Mouse (Mus musculus) midbrain, embryonic 16.5 days (tissue): Measurements from ENCODE around the gene Rprml. TPM values are rescaled to one million over a fixed set of nuclear protein-coding genes. Genes with fewer than 3 reads are reported as not detected.
A peak's percentile ranks its signal among the peaks of the same experiment; 100 is the strongest.

ENCODE experiments used
- ATAC-seq: fragments of 200-750 bp; cut with Nextera tagmentation; 2 replicates; pipeline ENCODE4 v1.8.0; 2017; ENCODE audit warnings: moderate TSS enrichment
- H3K27ac ChIP-seq: fragments of 300-500 bp; sonication (generic); 2 replicates; pipeline ENCODE4 v1.5.1; 2014; ENCODE audit warnings: mild to moderate bottlenecking, low read length, mixed read lengths
- H3K27me3 ChIP-seq: fragments of 300-500 bp; sonication (generic); 2 replicates; pipeline ENCODE4 v1.6.1; 2014; ENCODE audit warnings: low read depth, low read length, mixed read lengths; ENCODE audit not compliant: control insufficient read depth, insufficient read depth
- H3K36me3 ChIP-seq: fragments of 300-500 bp; sonication (generic); 2 replicates; pipeline ENCODE4 v1.6.1; 2014; ENCODE audit warnings: mild to moderate bottlenecking, low read length, moderate library complexity, mixed read lengths; ENCODE audit not compliant: control insufficient read depth, insufficient read depth
- H3K4me1 ChIP-seq: fragments of 300-500 bp; sonication (generic); 2 replicates; pipeline ENCODE4 v1.6.1; 2014; ENCODE audit warnings: mild to moderate bottlenecking, low read length, mixed read lengths; ENCODE audit not compliant: control insufficient read depth, insufficient read depth
- H3K4me2 ChIP-seq: fragments of 300-500 bp; sonication (generic); 2 replicates; pipeline ENCODE4 v1.6.1; 2014; ENCODE audit warnings: mild to moderate bottlenecking, low read length, mixed read lengths
- H3K4me3 ChIP-seq: fragments of 300-500 bp; sonication (generic); 2 replicates; pipeline ENCODE4 v1.5.1; 2014; ENCODE audit warnings: low read depth, mild to moderate bottlenecking, low read length, moderate library complexity, mixed read lengths
- H3K9ac ChIP-seq: fragments of 300-500 bp; sonication (generic); 2 replicates; pipeline ENCODE4 v1.6.1; 2014; ENCODE audit warnings: low read depth, low read length, mixed read lengths
- H3K9me3 ChIP-seq: fragments of 300-500 bp; sonication (generic); replicated peaks from 2 replicates; pipeline ENCODE4 v1.6.1; 2014; ENCODE audit warnings: mild to moderate bottlenecking, low read length, mixed read lengths; ENCODE audit not compliant: control insufficient read depth, poor library complexity, severe bottlenecking
- WGBS: fragments of 180-500 bp; shearing (Covaris S2); extraction: QIAGEN DNeasy Blood & Tissue Kit; methylation state at CpG from one replicate; pipeline ENCODE4 v1.1.7; 2014; 5-methylcytosine and 5-hydroxymethylcytosine counted together
- polyA plus RNA-seq: library from polyadenylated mRNA; unstranded; fragments of >200 nt; fragmentation: Nextera tagmentation; extraction: Ambion mirVana; gene quantifications from 2 replicates; pipeline ENCODE4 v1.2.1, GENCODE M21; 2015

The Rprml gene
- polyA plus RNA-seq, 1 experiment from 2014 or later = 3.4 TPM

DNA sequence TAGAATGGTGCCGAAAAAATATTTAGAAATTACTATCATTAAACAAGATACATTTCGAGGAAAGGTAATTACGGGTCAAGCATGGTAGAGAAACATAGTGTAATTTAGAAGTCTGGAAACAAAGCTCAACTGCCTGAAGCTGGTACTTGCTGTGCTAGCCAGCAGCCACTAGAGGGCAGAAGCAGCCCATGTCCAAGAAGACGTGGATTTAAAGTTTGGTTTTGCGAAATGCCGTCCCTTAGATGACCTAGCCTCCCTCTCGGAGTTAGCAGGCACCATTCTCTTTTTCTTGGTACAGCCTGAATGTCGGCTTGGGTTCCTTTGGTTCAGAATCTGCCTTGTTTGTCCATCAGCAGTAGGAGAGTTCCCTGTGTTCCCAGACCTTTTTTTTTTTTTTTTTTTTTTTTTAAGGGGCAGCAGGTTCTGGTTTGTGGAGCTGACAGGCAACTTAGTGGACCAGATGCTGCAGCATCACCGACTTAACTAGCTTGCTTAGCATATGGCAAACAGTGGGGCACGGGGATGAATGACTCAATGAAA lies 9.9 kb upstream of the Rprml start:
- Histone ChIP-seq H3K9ac (no peak overlapping the region), H3K27me3 (peaks cover 3% of the 10 kb centered on the region), H3K27ac (no peak overlapping the region), H3K4me3 (no peak overlapping the region), H3K4me1 (no peaks in the 10 kb centered on the region; the same call in 1 of the 2 replicates), H3K9me3 (no peaks in the 10 kb centered on the region), H3K4me2 (peak overlapping the region; percentile 14; the same call in 1 of the 2 replicates), H3K36me3 (no peaks in the 10 kb centered on the region)
- WGBS = 2% methylated on average over 10 of the region's 10 CpGs
- no peak for ATAC-seq

DNA sequence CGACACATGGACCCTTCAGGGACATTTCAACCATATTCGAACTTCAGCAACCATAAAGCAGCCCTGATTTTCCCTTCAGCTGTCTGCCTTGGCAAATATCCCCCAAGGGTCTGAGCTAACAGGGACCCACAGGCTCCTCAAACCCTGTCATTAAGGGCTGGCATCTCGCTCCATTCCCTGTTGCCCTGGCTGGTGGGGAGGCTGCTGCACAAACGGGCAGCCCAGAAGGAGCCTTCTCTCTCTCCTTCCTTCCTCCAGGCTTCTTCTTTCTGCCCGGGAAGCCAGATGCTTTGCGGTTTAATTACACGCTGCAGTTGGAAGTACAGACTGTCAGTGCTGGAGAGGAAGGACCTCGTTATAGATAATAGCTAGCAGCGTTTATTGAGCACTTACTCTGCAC lies 6.2 kb upstream of the Rprml start:
- Histone ChIP-seq H3K4me2 (no peak overlapping the region), H3K27me3 (peaks cover 20% of the 10 kb centered on the region), H3K9me3 (no peaks in the 10 kb centered on the region), H3K4me1 (no peaks in the 10 kb centered on the region; the same call in 1 of the 2 replicates), H3K36me3 (no peaks in the 10 kb centered on the region), H3K27ac (no peak overlapping the region), H3K4me3 (no peak overlapping the region), H3K9ac (no peak overlapping the region)
- WGBS = 72% methylated on average over 9 of the region's 9 CpGs
- no peak for ATAC-seq

DNA sequence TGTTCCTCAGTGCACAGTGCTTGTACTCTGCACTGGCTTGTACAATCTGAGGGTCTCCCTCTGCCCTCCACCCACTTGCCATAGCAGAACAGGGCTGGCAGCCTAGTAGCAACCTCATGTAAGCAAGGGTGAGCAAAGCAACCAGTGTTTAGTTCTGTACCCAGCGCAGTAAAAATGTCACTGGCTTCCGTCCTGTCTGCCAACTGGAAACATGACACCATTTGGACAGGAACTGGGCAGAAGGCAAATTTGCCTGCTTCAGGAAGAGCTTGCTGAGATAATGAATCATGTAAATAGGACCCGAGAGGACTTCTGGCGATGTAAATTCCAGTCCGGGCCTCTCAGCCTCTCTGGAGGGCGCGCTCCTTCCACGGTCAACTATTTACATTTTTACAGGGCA lies 3.6 kb upstream of the Rprml start:
- WGBS = 82% methylated on average over 8 of the region's 8 CpGs
- Histone ChIP-seq H3K4me1 (peaks cover 15% of the 10 kb centered on the region), H3K4me3 (no peak overlapping the region), H3K27ac (no peak overlapping the region), H3K9me3 (no peaks in the 10 kb centered on the region), H3K9ac (no peak overlapping the region), H3K4me2 (no peak overlapping the region), H3K27me3 (peaks cover 41% of the 10 kb centered on the region), H3K36me3 (no peaks in the 10 kb centered on the region)
- ATAC-seq = no peak

DNA sequence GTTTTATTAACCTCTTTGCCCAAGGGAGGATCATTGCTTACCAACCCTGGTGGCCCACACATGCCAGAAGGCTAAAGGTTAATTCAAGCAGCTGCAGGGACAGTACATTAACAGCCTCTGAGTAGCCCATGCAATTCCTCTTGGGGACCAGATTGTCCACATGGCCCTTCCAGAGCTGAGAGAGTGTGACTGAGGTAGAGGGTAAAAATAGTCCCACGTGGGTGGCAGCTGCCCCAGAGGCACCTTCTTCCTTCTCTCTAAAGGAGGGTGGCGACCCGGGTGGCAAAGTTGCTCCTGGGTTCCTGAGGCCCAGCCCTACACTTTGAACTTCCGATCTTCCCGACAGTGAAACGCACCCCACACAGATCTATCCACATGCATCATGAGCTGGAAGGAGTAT lies 3.1 kb upstream of the Rprml start:
- no peaks in the 10 kb centered on the region for H3K9me3 ChIP-seq
- no peak for ATAC-seq
- no peak overlapping the region for H3K4me2 ChIP-seq
- peaks cover 15% of the 10 kb centered on the region for H3K4me1 ChIP-seq
- no peak overlapping the region for H3K4me3 ChIP-seq
- H3K27me3 ChIP-seq = peaks cover 46% of the 10 kb centered on the region
- no peak overlapping the region for H3K9ac ChIP-seq
- no peak overlapping the region for H3K27ac ChIP-seq
- WGBS = 88% methylated on average over 6 of the region's 6 CpGs
- H3K36me3 ChIP-seq = no peaks in the 10 kb centered on the region

DNA sequence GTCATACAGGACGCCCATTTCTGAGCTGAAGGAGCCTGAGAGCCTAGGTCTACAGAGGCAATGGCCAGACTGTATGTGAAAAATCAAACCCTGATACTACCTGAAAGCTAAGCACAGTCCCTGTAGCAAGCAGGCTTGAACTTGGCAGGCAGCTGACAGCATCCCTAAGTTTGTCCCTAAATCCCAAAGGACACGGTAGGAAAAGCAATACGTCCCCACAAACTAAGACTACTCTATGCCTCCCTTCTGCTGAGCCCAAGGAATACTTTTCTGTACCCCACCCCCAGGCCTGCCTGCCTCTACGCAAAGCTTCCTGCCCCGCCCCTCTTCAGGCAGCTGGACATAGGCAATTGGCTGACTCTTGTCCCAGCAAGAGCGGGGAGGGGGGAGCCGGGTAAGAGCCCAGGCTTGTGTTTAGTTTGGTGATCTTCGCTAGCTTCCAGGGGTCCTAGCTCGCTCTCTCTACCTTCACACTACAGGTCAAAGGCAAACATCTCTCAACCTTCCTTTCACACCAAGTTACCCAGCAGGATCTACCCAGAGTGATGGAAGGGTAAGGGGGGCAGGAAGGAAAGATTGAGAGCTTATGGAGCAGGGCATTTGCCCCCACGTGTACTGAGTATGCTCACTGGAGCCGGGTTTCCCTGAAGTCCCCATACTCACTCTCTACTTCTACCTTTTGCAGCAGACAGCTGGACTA lies 1.3 kb upstream of the Rprml start:
- no peaks in the 10 kb centered on the region for H3K9me3 ChIP-seq
- peaks cover 15% of the 10 kb centered on the region for H3K4me1 ChIP-seq
- H3K27me3 ChIP-seq = peaks cover 64% of the 10 kb centered on the region
- H3K4me2 ChIP-seq = no peak overlapping the region
- ATAC-seq = no peak
- H3K36me3 ChIP-seq = no peaks in the 10 kb centered on the region
- H3K9ac ChIP-seq = no peak overlapping the region
- no peak overlapping the region for H3K27ac ChIP-seq
- no peak overlapping the region for H3K4me3 ChIP-seq
- WGBS = 9% methylated on average over 11 of the region's 11 CpGs

DNA sequence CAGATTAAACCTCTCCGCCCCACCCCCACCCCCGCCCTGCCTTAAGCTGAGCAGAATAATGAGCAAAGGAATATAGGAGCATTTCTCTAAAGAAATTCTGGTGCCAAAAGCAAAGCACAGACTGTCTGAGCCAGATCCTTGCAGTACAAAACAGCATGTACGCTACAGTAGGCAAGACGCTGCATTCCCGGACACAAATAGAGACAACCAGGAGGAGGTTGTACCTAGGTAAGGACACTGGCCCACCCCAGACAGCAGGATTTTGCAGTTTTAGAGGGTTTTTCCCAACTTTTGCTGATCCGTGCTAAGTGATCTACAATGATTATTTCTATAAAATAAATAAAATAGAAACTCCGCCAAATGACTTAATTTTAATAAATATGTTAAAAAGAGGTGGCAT lies 714 bp upstream of the Rprml start:
- ATAC-seq = no peak
- Histone ChIP-seq H3K27ac (no peak overlapping the region), H3K4me1 (peaks cover 15% of the 10 kb centered on the region), H3K36me3 (no peaks in the 10 kb centered on the region), H3K9ac (no peak overlapping the region), H3K4me2 (no peak overlapping the region), H3K4me3 (no peak overlapping the region), H3K27me3 (peaks cover 70% of the 10 kb centered on the region), H3K9me3 (no peaks in the 10 kb centered on the region)
- WGBS = 27% methylated on average over 7 of the region's 7 CpGs

DNA sequence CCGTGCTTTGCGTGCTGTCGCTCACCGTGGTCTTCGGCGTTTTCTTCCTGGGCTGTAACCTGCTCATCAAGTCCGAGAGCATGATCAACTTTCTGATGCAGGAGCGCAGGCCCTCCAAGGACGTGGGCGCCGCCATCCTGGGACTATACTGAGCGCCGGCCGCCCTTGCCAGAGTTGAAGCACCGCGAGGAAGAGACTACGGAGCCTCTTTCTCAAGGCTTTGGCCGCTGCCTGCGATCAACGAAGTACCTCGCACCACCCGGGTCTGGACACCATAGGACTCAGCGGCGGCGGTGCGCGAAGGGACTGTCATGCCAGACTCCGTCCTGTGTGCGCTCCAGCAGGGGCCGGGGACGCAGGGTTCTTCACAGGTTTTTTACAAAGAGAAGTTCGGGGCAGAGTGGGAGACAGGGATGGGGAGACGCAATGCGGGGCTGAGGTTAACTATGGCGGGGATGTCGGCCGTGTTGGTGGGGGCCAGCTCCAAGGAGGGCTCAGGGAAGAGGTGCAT lies 668 bp downstream of the Rprml start:
- Histone ChIP-seq H3K27me3 (peaks cover 70% of the 10 kb centered on the region), H3K9me3 (no peaks in the 10 kb centered on the region), H3K4me2 (peak overlapping the region; percentile 84), H3K27ac (no peak overlapping the region), H3K36me3 (no peaks in the 10 kb centered on the region), H3K4me3 (peak overlapping the region; percentile 48), H3K4me1 (peaks cover 15% of the 10 kb centered on the region), H3K9ac (peak overlapping the region; percentile 46)
- ATAC-seq = no peak; the same call in 1 of the 2 replicates
- WGBS = 2% methylated on average over 36 of the region's 37 CpGs

DNA sequence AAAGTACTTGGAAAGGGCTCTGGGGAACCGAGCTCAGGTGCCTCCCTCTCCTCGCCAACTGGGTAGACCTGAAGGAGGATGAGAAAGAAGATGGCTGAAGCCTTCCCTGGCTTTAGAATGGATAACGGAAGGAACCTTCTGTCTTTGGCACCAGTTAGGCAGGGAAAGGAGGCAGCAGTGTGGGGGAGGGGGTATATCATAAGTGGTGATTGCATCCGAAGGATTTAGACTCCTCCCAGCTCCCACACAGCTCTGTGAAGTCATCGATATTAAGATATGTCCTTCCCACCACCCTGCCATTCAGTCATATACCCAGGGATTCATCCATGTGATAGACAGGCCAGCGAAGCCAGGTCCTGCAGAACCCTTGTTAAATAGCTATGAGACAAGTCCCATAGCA lies 2.1 kb downstream of the Rprml start:
- Histone ChIP-seq H3K27ac (no peak overlapping the region), H3K9me3 (no peaks in the 10 kb centered on the region), H3K9ac (no peak overlapping the region), H3K4me3 (no peak overlapping the region), H3K27me3 (peaks cover 65% of the 10 kb centered on the region), H3K36me3 (no peaks in the 10 kb centered on the region), H3K4me1 (peaks cover 25% of the 10 kb centered on the region), H3K4me2 (no peak overlapping the region)
- WGBS = 78% methylated on average over 6 of the region's 6 CpGs
- no peak for ATAC-seq

DNA sequence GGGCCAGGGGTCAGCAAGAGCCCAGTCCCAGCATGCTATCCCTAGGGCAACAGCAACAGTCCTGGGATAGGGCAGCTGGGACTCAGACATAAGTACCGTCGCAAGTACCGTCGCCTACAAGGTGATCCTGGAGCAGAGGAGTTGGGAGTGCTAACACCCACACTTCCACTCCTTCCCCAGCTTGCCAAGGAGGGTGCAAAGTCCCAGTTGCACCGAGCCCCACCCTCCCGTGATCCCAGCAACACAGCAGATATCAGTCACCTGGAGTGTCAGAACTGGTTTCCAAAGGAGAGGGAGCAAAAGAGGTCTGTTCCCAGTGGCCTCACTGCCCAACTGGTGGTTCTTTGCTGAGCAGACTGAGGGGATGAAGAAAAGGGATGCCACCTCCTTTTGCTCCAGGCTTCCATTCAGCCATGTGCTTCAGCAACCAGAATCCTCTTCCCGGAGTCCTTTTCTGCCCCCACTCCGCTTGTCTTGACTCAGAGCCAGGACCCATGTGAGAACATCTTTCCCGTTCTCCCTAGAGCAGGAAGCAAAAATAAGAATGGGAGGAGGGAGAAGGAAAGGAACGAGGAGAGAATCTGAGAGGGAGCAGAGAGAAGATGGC lies 4.1 kb downstream of the Rprml start:
- WGBS = 81% methylated on average over 10 of the region's 10 CpGs
- Histone ChIP-seq H3K4me1 (peaks cover 28% of the 10 kb centered on the region), H3K4me3 (no peak overlapping the region), H3K9me3 (no peaks in the 10 kb centered on the region), H3K9ac (no peak overlapping the region), H3K27ac (no peak overlapping the region), H3K36me3 (no peaks in the 10 kb centered on the region), H3K4me2 (no peak overlapping the region), H3K27me3 (peaks cover 50% of the 10 kb centered on the region)
- ATAC-seq = no peak
